Comparison of ENCODE assay signal across 8 mouse cellular contexts in genomic region chr8:12905599-12906321, GRCm38 (mm10). TPM values are rescaled to one million over a fixed set of nuclear protein-coding genes. Genes with fewer than 3 reads are reported as not detected.
DNase-seq lines count a peak whose midpoint lies in the region; ATAC-seq and TF ChIP-seq lines count a peak whose summit lies in the region.

No protein-coding gene starts in this region.

- intact Hi-C loops in heart, adult 2 months (cut with DNase I): loop anchor here (1.0 to 2.0 kb wide), 3 partner anchors 8 to 43 kb away; no protein-coding TSS in a partner anchor

- H3K4me1 ChIP-seq in heart, adult 2 months (ENCODE audit: control insufficient read depth, insufficient read depth, low read length): peaks cover 36% of the 10 kb centered on the region
- peaks cover 12% of the 10 kb centered on the region for H3K4me1 ChIP-seq in heart, embryonic 12.5 days (replicated peaks)
- peaks cover 18% of the 10 kb centered on the region for H3K4me1 ChIP-seq in heart, embryonic 13.5 days
- H3K4me1 ChIP-seq in thymus, adult 2 months (replicated peaks; ENCODE audit: control insufficient read depth, insufficient read depth, low read length): no peaks in the 10 kb centered on the region
- no peaks in the 10 kb centered on the region for H3K4me1 ChIP-seq in midbrain, embryonic 16.5 days (ENCODE audit: control insufficient read depth, insufficient read depth, low read length)

- ATAC-seq in heart, embryonic 12.5 days (ENCODE audit: insufficient number of reproducible peaks, low FRiP score): no peak
- ATAC-seq in heart, embryonic 13.5 days (ENCODE audit: extremely low read depth, insufficient number of reproducible peaks, low FRiP score, low TSS enrichment): no peak
- ATAC-seq in midbrain, embryonic 16.5 days: no peak

- TF ChIP-seq EP300 in heart, adult 2 months (IDR thresholded peaks at IDR 0.05; ENCODE audit: insufficient read depth, low read depth, low read length): peak; percentile 99

- TF ChIP-seq POLR2A in heart, adult 2 months (IDR thresholded peaks at IDR 0.05; ENCODE audit: insufficient read depth, low read depth, low read length): peak; percentile 50; the same call in 1 of the 2 replicates
- TF ChIP-seq POLR2A in thymus, adult 2 months (IDR thresholded peaks at IDR 0.05; ENCODE audit: control insufficient read depth, extremely low read depth, insufficient read depth, low read length, poor library complexity): no peak

- H3K79me2 ChIP-seq in heart, adult 2 months (replicated peaks; ENCODE audit: control insufficient read depth, insufficient read depth, low read length): no peaks in the 10 kb centered on the region

- 44% methylated on average over 11 of the region's 11 CpGs for WGBS in heart, adult 2 months
- 70% methylated on average over 11 of the region's 11 CpGs for WGBS in heart, embryonic 12.5 days
- WGBS in heart, embryonic 13.5 days: 69% methylated on average over 11 of the region's 11 CpGs
- WGBS in thymus, adult 2 months: 90% methylated on average over 11 of the region's 11 CpGs
- WGBS in midbrain, embryonic 16.5 days: 85% methylated on average over 11 of the region's 11 CpGs

- H3K27ac ChIP-seq in heart, adult 2 months: peak overlapping the region; percentile 89
- H3K27ac ChIP-seq in heart, embryonic 12.5 days (ENCODE audit: poor library complexity, severe bottlenecking): no peak overlapping the region
- 0 out of 2 replicates have a peak overlapping the region, but pooled peaks have one; percentile 9 for H3K27ac ChIP-seq in heart, embryonic 13.5 days (replicated peaks)
- no peak overlapping the region for H3K27ac ChIP-seq in thymus, adult 2 months (ENCODE audit: control insufficient read depth, insufficient read depth, low read length)
- H3K27ac ChIP-seq in midbrain, embryonic 16.5 days (ENCODE audit: low read length): no peak overlapping the region

- H3K4me3 ChIP-seq in heart, adult 2 months: no peak overlapping the region
- H3K4me3 ChIP-seq in heart, embryonic 12.5 days: no peak overlapping the region
- no peak overlapping the region for H3K4me3 ChIP-seq in heart, embryonic 13.5 days
- no peak overlapping the region for H3K4me3 ChIP-seq in thymus, adult 2 months (ENCODE audit: control insufficient read depth, insufficient read depth, low read length)
- no peak overlapping the region for H3K4me3 ChIP-seq in midbrain, embryonic 16.5 days (ENCODE audit: low read depth, low read length)

- TF ChIP-seq CTCF in heart, adult 2 months (IDR thresholded peaks at IDR 0.05): no peak
- no peak for TF ChIP-seq CTCF in thymus, adult 2 months (IDR thresholded peaks at IDR 0.05; ENCODE audit: borderline replicate concordance, control insufficient read depth, extremely low read depth, insufficient read depth, low read length, poor library complexity)

- no peaks in the 10 kb centered on the region for H3K27me3 ChIP-seq in heart, adult 2 months (ENCODE audit: control insufficient read depth, insufficient read depth, low read length)
- H3K27me3 ChIP-seq in heart, embryonic 12.5 days (replicated peaks): peaks cover 6% of the 10 kb centered on the region; the same call in 1 of the 2 replicates
- H3K27me3 ChIP-seq in heart, embryonic 13.5 days (replicated peaks): no peaks in the 10 kb centered on the region
- H3K27me3 ChIP-seq in thymus, adult 2 months (ENCODE audit: control insufficient read depth, insufficient read depth, low read length): no peaks in the 10 kb centered on the region
- no peaks in the 10 kb centered on the region for H3K27me3 ChIP-seq in midbrain, embryonic 16.5 days (ENCODE audit: control insufficient read depth, insufficient read depth, low read depth, low read length)

- no peaks in the 10 kb centered on the region for H3K9me3 ChIP-seq in heart, embryonic 12.5 days (replicated peaks)
- H3K9me3 ChIP-seq in heart, embryonic 13.5 days: no peaks in the 10 kb centered on the region
- no peaks in the 10 kb centered on the region for H3K9me3 ChIP-seq in midbrain, embryonic 16.5 days (replicated peaks; ENCODE audit: control insufficient read depth, low read length, poor library complexity, severe bottlenecking)

- no peak overlapping the region for H3K9ac ChIP-seq in heart, adult 2 months (ENCODE audit: low read depth, low read length)
- no peak overlapping the region for H3K9ac ChIP-seq in heart, embryonic 12.5 days
- H3K9ac ChIP-seq in heart, embryonic 13.5 days: no peak overlapping the region
- H3K9ac ChIP-seq in midbrain, embryonic 16.5 days (ENCODE audit: low read depth, low read length): no peak overlapping the region

- H3K36me3 ChIP-seq in heart, adult 2 months (ENCODE audit: control insufficient read depth, insufficient read depth, low read length): no peaks in the 10 kb centered on the region
- H3K36me3 ChIP-seq in heart, embryonic 12.5 days: no peaks in the 10 kb centered on the region
- H3K36me3 ChIP-seq in heart, embryonic 13.5 days: no peaks in the 10 kb centered on the region
- H3K36me3 ChIP-seq in thymus, adult 2 months (ENCODE audit: control insufficient read depth, insufficient read depth, low read length): no peaks in the 10 kb centered on the region
- no peaks in the 10 kb centered on the region for H3K36me3 ChIP-seq in midbrain, embryonic 16.5 days (ENCODE audit: control insufficient read depth, insufficient read depth, low read length)

- H3K4me2 ChIP-seq in heart, embryonic 12.5 days: no peak overlapping the region
- H3K4me2 ChIP-seq in heart, embryonic 13.5 days: no peak overlapping the region
- no peak overlapping the region for H3K4me2 ChIP-seq in midbrain, embryonic 16.5 days (ENCODE audit: low read length)

- DNase-seq in heart, adult 2 months: peak; percentile 67 to 80
- DNase-seq in kidney, adult 18-20 months: peak; percentile 38
- peak; percentile 44 for DNase-seq in lung, postnatal 14 days
- no peak for DNase-seq in thymus, adult 2 months
- no peak for DNase-seq in frontal cortex, postnatal 36 days (ENCODE audit: low spot score in 2 of 2)

RNA-seq across cellular contexts. Expression of gene Mcf2l, which starts 32.2 kb away (rescaled TPM):
- total RNA-seq in heart, adult 2 months (2021): 100 to 1,000 TPM in 1 of 2 experiments, 10 to 100 TPM in 1; 58.4 to 104 TPM
- 30.3 and 40.2 TPM in 2 replicates for polyA plus RNA-seq in heart, adult 2 months (2012; rRNA removed)
- 11.4 and 11.5 TPM in 2 replicates for polyA plus RNA-seq in heart, embryonic 12.5 days (2016; fragmentation: Nextera tagmentation; extraction: Ambion mirVana)
- 6.9 and 7.1 TPM in 2 replicates for polyA plus RNA-seq in heart, embryonic 13.5 days (2015; fragmentation: Nextera tagmentation; extraction: Ambion mirVana)
- 9.4 and 9.7 TPM in 2 replicates for polyA plus RNA-seq in thymus, adult 2 months (2012; rRNA removed)
- 185 and 190 TPM in 2 replicates for polyA plus RNA-seq in midbrain, embryonic 16.5 days (2015; fragmentation: Nextera tagmentation; extraction: Ambion mirVana)

Comparison
In these comparisons a context has a peak if more than half of its experiments do, and no peak if none do; other contexts are left out.
1. H3K27ac ChIP-seq: peak in heart, adult 2 months (single experiment) and heart, embryonic 13.5 days (single experiment); none in heart, embryonic 12.5 days (single experiment), thymus, adult 2 months (single experiment) and midbrain, embryonic 16.5 days (single experiment).
2. DNase-seq: peak in heart, adult 2 months (2 of 2), kidney, adult 18-20 months (single experiment) and lung, postnatal 14 days (single experiment); none in thymus, adult 2 months (single experiment) and frontal cortex, postnatal 36 days (0 of 2).